8 mouse cellular contexts compared by ENCODE assay signal in the genomic region with DNA sequence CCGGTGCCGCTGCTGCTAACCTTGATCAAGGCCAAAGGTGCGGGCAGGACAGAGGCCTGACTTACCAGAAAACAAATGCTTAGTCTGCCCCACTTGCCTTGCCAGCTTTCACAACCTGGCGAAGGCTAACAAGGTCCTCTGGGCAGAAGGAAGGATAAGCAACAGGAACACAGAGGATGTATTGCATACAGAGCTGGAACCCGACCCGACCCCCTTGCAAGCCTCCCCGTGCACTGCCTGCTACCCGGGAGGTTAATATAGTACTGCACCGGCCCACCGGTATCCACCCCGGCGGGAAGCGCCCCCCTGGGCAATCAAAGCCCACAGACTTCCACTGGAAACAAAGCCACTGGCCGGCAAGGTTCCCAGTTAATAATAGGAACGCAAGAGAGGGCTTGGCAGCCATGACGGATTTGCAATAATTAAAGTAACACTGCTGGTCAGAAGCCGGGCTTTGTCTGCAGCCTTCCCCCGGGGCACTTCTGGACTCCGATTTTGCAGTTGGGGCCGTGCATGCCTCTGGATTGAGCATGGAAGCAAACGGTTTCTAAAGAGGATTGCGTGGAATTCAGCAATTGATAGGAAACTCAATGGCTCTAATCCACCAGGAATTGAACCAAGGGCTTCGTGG. TPM values are rescaled to one million over a fixed set of nuclear protein-coding genes. Genes with fewer than 3 reads are reported as not detected.
DNase-seq lines count a peak whose midpoint lies in the region; ATAC-seq and TF ChIP-seq lines count a peak whose summit lies in the region.

No protein-coding gene starts in this region.

- peak overlapping the region; percentile 15; the same call in 1 of the 2 replicates for H3K4me3 ChIP-seq in heart, postnatal 0 days (ENCODE audit: low read depth, low read length)
- H3K4me3 ChIP-seq in limb, embryonic 10.5 days: peak overlapping the region; percentile 29

- no peak for TF ChIP-seq EP300 in heart, postnatal 0 days (IDR thresholded peaks at IDR 0.05; ENCODE audit: low read depth)

- H3K4me2 ChIP-seq in heart, postnatal 0 days (ENCODE audit: low read depth, low read length): peak overlapping the region; percentile 46

- intact Hi-C loops in heart, postnatal 25 days (cut with DNase I): no loop called here

- no peaks in the 10 kb centered on the region for H3K9me3 ChIP-seq in heart, postnatal 0 days (replicated peaks; ENCODE audit: control insufficient read depth, low read length)
- H3K9me3 ChIP-seq in limb, embryonic 10.5 days (replicated peaks): no peaks in the 10 kb centered on the region

- no peak; the same call in 1 of the 2 replicates for ATAC-seq in heart, postnatal 0 days (ENCODE audit: insufficient read depth, low read depth)

- no peaks in the 10 kb centered on the region for H3K27me3 ChIP-seq in heart, postnatal 0 days (ENCODE audit: control insufficient read depth, insufficient read depth, low read length)
- H3K27me3 ChIP-seq in limb, embryonic 10.5 days (ENCODE audit: low read depth, poor library complexity, severe bottlenecking): no peaks in the 10 kb centered on the region

- no peaks in the 10 kb centered on the region for H3K36me3 ChIP-seq in heart, postnatal 0 days (replicated peaks; ENCODE audit: control insufficient read depth, insufficient read depth, low read length)
- H3K36me3 ChIP-seq in limb, embryonic 10.5 days: no peaks in the 10 kb centered on the region

- 0 out of 2 replicates have a peak overlapping the region, but pooled peaks have one; percentile 3 for H3K27ac ChIP-seq in heart, postnatal 0 days (ENCODE audit: low read depth)
- peak overlapping the region; percentile 57 for H3K27ac ChIP-seq in limb, embryonic 10.5 days

- no peak for TF ChIP-seq CTCF in heart, postnatal 0 days (IDR thresholded peaks at IDR 0.05; ENCODE audit: low read depth)

- H3K9ac ChIP-seq in heart, postnatal 0 days (replicated peaks; ENCODE audit: low read depth, low read length): no peak overlapping the region

- DNase-seq in heart, adult 11 months: peak; percentile 94
- no peak for DNase-seq in heart, postnatal 25 days (ENCODE audit: low spot score)
- peak; percentile 69 for DNase-seq in embryo, embryonic 9.5 days (ENCODE audit: extremely low spot score)
- DNase-seq in heart, postnatal 0 days (ENCODE audit: low spot score): no peak
- peak; percentile 64 for DNase-seq in limb, embryonic 10.5 days (ENCODE audit: low spot score)
- peak; percentile 45 for DNase-seq in testis, postnatal 10 days (ENCODE audit: low spot score)
- DNase-seq in thymus, postnatal 10 days (ENCODE audit: low spot score in 2 of 2): no peak
- no peak for DNase-seq in urinary bladder, postnatal 4 days (ENCODE audit: low spot score in 2 of 2)

- WGBS in heart, postnatal 0 days: 21% methylated on average over 23 of the region's 23 CpGs
- WGBS in limb, embryonic 10.5 days: 25% methylated on average over 23 of the region's 23 CpGs

- H3K4me1 ChIP-seq in heart, postnatal 0 days (ENCODE audit: control insufficient read depth, insufficient read depth): 0 out of 2 replicates have a peak, but pooled peaks cover 6% of the 10 kb centered on the region
- H3K4me1 ChIP-seq in limb, embryonic 10.5 days: peaks cover 35% of the 10 kb centered on the region

RNA-seq across cellular contexts. Expression of a gene that starts 28.9 kb away (rescaled TPM):
- 10 to 100 TPM; 42.4 to 43.5 TPM for total RNA-seq in heart, postnatal 25 days (2021)
- 41.2 and 53.5 TPM in 2 replicates for total RNA-seq in heart, postnatal 0 days (2014; rRNA removed; ENCODE audit: low replicate concordance)
- 26.2 and 27.0 TPM in 2 replicates for polyA plus RNA-seq in heart, postnatal 0 days (2015; fragmentation: Nextera tagmentation; extraction: Ambion mirVana)
- 16.9 and 33.7 TPM in 2 replicates for polyA plus RNA-seq in limb, embryonic 10.5 days (2016; fragmentation: Nextera tagmentation; extraction: Ambion mirVana)

Comparison
In these comparisons a context has a peak if more than half of its experiments do, and no peak if none do; other contexts are left out.
1. DNase-seq: peak in heart, adult 11 months (single experiment), embryo, embryonic 9.5 days (single experiment), limb, embryonic 10.5 days (single experiment) and testis, postnatal 10 days (single experiment); none in heart, postnatal 25 days (single experiment), heart, postnatal 0 days (single experiment), thymus, postnatal 10 days (0 of 2) and urinary bladder, postnatal 4 days (0 of 2).